Mouse (Mus musculus): ENCODE data around the gene Tbc1d4.

GRCm38 (mm10) chr14:101586096-101586495 is 22.9 kb downstream of the Tbc1d4 start:
- no peak for TF ChIP-seq POLR2A (IDR thresholded peaks at IDR 0.05; ENCODE audit: borderline replicate concordance, extremely low read depth, low read depth, low read length)
- no peak for TF ChIP-seq CTCF (IDR thresholded peaks at IDR 0.05; ENCODE audit: insufficient read depth, low read length)

All from lung, adult 2 months (tissue).